Mouse (Mus musculus) frontal cortex, postnatal 25 days (tissue): ENCODE measurements at regions not wholly inside any gene's neighbourhood (a gene's known extent, or its start where the extent isn't known, plus 50 kb on each side); places are given as distances from the start of the nearest gene placed in this dataset.
A peak's percentile ranks its signal among the peaks of the same experiment; 100 is the strongest.
"Not testable (repeated sequence)": the region's sequence is repeated elsewhere in the genome, so short reads cannot be mapped to it uniquely, and the experiment has no call there.

Experiments
- DNase-seq, 2 experiments: peaks; one replicate each; pipeline ENCODE4 v3.0.0; 2022; ENCODE audit warnings: low spot score in 2 of 2

DNA sequence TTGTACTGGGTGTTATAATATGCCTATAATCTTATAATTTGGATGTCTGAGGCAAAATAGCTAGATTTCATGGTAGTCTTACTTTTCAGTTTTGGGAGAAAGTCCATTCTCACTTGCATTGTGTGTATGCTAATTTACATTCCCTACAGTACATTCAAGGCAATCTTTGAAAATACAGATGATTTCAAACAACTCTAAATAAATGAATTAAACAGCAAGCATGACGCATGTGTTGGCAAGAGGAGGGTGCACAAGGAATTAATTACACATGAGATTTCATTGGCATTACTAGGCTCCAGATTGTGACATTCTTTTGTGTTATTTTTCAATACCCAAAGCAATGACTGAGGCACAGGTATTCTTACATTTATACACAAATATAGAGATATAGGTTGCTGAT lies 495.2 kb upstream of the Cypt12 start:
- no peak for DNase-seq

GRCm38 (mm10) chr3:17460545-17460944 lies 487.7 kb upstream of the Cypt12 start:
- DNase-seq, result no peak

- DNase-seq, result no peak
These were observed 486.8 kb upstream of the Cypt12 start for GRCm38 (mm10) chr3:17461365-17461764.

DNA sequence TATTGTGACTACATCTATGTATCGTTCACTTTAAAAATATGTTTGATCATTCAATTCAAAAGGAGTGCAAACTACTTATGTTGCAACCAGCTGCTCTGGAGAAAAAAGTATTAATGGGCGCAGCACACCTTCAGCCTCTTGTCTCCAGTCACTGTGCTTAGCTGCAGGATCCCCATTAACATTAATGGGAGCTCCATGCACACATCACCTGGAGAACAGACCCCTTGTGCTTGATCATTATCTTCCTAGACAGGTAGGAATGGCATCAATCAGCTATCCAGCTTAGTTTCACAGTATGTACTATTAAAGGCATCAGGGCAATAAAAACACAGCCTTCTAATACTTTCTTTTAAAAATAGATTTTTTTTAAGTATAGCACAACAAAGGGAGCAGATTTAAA lies 474.4 kb upstream of the Cypt12 start:
- DNase-seq, result no peak

GRCm38 (mm10) chr3:17489240-17490142 lies 458.7 kb upstream of the Cypt12 start:
- DNase-seq, result no peak

- no peak for DNase-seq
These were observed 457.6 kb upstream of the Cypt12 start for GRCm38 (mm10) chr3:17490632-17491031.

DNA sequence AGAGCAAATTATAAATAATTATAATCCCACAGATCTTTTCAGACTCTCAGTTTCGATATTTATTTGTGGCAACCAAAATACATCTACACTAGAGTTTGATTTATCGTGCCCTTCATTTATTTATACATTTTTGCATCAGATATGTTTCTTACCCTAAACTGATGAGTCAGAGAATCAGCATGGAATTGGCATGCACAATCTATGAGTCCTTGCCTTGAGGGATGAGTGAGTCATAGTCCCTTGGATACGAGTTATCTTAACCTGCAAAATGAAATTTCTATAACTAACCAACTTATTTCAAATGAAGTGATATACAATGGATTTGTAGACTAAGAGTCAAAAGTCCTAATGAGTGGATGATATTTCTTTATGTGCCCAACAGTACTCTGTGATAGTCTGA lies 449.9 kb upstream of the Cypt12 start:
- no peak for DNase-seq

- no peak for DNase-seq
These were observed 446.7 kb upstream of the Cypt12 start for GRCm38 (mm10) chr3:17501556-17501955.

- no peak for DNase-seq
These were observed 406.9 kb upstream of the Cypt12 start for GRCm38 (mm10) chr3:17541346-17541745.

DNA sequence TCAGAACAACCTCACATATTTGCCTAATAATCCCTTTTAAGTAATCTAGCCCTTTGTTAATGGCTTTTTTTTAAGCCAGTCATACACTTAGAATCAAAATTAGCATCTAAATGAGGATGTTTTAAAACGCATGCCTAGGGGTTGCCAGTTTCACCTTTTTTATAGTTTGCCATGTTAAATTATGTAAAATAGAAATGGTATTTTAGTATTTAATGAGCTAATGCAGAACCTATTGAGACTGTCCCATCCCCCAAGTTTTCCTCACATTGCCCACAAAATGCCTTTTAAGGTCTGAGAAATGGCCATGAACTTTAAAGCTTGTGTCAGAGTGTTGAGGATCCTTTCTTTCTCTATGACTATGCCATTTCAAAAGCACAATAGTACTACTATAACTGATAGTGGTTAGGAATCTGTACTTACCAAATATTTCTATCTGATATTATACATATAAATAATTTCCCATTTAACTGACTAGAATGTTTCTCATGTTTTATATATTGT lies 400.6 kb upstream of the Cypt12 start:
- no peak for DNase-seq

- DNase-seq, result no peak
These were observed 365.7 kb upstream of the Cypt12 start for GRCm38 (mm10) chr3:17582487-17582886.

GRCm38 (mm10) chr3:17589956-17590546 lies 358.2 kb upstream of the Cypt12 start:
- DNase-seq, result no peak

DNA sequence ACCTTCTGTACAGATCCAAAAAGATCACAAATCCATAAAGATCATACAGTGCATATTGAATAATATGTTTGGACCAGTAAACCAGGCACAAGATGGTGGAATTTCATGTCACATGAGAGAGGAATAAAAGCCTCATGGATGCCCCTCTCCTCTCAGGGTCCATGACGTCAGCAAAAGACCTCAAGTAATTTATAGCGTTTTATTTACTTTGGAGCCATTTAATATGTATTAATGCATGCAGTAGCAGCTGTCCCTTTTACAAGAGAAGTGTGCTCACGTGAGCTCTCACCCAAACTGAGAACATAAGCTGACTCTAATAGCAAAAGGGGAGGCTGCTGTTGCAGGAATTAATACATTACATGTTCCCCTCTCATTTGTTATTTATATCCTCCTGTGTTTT lies 355.7 kb upstream of the Cypt12 start:
- DNase-seq, result no peak

GRCm38 (mm10) chr3:17596365-17596764 lies 351.8 kb upstream of the Cypt12 start:
- DNase-seq, result no peak

- no peak for DNase-seq
These were observed 334.7 kb upstream of the Cypt12 start for GRCm38 (mm10) chr3:17613486-17613885.

DNA sequence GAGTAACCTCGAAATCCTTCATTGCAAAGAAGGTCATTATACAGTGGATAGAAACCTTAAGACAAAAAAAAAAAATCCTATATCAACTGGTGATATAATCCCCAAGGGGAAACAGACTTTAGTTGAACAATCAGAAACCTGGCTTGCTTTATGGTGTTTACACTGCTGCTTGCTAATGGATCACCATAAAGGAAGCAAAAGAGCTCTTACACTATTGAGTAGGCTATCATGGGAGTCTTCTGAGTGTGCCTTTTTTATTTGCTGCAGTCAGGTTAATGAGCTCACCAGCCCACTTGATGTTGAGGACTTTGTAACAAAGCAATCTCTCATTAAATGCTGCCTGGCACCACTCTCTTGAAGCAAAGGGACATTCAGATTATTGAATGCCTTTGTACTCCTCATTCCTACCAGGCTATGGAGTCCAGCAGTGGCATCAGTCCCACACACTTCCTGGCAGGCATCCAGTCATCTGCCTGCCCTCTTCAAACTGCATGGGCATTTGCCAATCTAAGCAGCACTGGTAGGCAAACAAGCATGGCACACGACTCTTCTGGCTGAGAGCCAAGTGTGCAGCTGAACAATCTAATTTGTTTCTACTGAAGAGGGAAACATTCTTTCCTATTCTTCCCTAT lies 331.7 kb upstream of the Cypt12 start:
- peak in 1 of 2 experiments; percentile 17 for DNase-seq

GRCm38 (mm10) chr3:17619489-17619888 lies 328.7 kb upstream of the Cypt12 start:
- no peak for DNase-seq

GRCm38 (mm10) chr3:17619890-17620289 lies 328.3 kb upstream of the Cypt12 start:
- peak in 1 of 2 experiments; percentile 19 for DNase-seq

DNA sequence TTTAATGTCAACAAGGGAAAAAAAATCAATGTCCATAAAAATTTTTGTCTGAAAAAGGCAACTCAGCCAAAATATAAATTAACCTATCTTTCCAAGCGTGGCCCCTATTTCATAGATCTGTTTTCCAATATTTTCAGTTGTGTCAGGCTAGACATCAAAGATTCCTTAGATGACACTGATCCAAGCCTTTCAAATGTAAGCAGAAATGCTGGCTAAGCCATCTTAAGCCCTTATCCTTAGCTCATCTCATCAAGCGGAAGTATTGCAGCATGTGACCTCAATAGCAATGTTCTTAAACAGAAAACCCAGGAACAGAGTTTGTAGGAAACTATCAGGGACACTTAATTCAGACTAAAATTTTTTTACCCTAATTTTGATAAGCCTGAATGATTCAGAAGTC lies 327.8 kb upstream of the Cypt12 start:
- DNase-seq, result no peak

- no peak for DNase-seq
These were observed 315.7 kb upstream of the Cypt12 start for GRCm38 (mm10) chr3:17632484-17632883.

GRCm38 (mm10) chr3:17636276-17636675 lies 311.9 kb upstream of the Cypt12 start:
- no peak for DNase-seq

- not testable (repeated sequence) for DNase-seq
These were observed 288.2 kb upstream of the Cypt12 start for GRCm38 (mm10) chr3:17659988-17660387.

GRCm38 (mm10) chr3:17661987-17662386 lies 286.2 kb upstream of the Cypt12 start:
- DNase-seq, result no peak
